Mouse (Mus musculus) kidney, adult 18-20 months (tissue): Measurements from ENCODE around the gene Zar1l.

Source experiments
- DNase-seq: peaks from one replicate; pipeline ENCODE4 v3.0.0; 2021

The Zar1l gene

DNA sequence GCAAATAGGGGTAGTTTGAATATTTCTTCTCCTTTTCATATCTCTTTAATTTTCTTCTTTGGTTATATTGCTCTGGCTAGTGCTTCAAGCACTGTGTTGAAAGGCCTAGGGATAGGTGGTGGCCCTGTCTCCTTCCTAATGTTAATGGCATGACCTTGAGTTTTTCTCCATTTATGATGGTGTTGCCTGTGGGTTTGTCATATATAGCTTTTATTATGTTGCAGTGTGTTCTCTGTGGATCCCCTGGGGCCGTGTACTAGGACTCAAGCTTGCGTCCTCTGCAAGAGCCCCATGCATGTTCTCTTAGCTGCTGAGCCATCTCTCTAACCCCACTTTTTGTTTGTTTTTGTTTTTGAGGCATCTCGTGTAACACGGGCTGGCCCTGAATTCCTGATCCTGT, 40.6 kb downstream of the Zar1l start:
- DNase-seq, result no peak

- peak; percentile 33 for DNase-seq
These were observed 49.5 kb downstream of the Zar1l start for GRCm38 (mm10) chr5:150468431-150468830.

- peak; percentile 79 for DNase-seq
These were observed 51.8 kb downstream of the Zar1l start for GRCm38 (mm10) chr5:150466132-150466531.

DNA sequence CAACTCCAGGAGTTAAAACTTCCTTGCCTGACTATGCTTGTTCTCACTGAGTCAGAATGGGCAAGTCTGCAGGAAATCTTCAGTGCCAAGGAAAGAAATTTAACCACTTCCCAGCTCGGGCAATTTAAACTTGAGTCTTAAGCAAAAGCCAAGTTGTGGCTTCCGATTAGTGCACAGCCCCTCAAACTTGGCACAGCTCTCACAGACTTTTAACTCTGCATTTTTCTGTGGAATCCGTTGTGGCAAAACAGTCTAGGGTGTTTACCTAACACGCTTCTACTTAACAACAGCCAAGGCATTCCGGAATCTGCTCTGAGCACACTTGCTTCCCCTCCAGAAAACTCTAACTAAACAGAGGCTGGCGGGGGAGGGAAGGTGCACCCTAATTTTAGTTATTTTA, 52.7 kb downstream of the Zar1l start:
- DNase-seq, result no peak

- no peak for DNase-seq
These were observed 53.2 kb downstream of the Zar1l start for GRCm38 (mm10) chr5:150464721-150465120.

DNA sequence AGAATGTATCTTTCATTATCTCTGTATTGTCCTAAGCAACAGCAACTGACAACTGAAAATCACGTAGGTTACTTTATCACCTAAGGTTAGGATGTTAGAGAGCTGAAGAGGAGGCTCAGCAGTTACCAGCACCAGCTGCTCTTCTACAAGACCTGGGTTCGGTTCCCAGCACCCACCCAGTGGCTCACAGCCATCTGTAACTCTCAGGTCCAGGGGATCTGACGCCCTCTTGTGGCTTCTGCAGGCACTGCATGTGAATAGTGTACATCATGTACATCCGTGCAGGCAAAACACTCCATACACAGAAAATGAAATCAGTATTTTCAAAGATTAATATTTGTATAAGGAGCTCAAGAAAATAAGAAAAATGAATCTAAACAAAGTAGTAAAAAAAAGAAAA, 58.2 kb downstream of the Zar1l start:
- no peak for DNase-seq

- DNase-seq, result no peak
These were observed 59.8 kb downstream of the Zar1l start for GRCm38 (mm10) chr5:150457904-150458739.

DNA sequence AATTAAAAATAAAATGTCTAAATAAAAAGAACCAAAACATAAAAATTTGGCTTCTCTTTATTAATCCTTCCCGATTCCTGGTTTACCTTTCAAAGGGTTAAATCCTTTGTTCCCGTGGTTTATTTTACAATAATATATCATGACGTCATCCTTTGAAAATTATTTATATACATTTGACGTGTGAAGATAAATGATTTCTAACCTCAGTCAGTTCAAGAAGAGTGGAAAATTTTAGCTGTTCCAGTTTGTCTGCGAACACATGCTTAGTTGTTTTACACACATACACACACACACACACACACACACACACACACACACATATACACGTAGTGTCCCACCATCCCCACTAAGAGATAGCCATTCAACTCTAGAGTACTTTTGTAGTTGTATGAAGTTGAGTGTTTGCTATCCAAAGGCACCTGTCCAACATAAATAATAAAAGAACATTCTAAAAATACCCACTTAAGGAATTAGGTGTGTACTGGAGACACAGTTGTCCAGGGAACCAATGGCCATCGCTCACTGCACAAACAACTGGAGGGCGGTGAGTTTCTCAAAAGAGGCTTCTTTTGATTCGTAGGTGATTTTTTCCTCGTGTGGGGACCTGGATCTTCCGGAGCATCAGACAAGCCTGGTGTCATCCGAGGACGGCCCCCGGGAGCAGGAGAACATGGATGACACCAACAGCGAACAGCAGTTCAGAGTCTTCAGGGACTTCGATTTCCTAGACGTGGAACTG, 60.6 kb downstream of the Zar1l start:
- peak; percentile 56 for DNase-seq
